Comparison of ENCODE assay signal across 24 mouse cellular contexts in the genomic region with DNA sequence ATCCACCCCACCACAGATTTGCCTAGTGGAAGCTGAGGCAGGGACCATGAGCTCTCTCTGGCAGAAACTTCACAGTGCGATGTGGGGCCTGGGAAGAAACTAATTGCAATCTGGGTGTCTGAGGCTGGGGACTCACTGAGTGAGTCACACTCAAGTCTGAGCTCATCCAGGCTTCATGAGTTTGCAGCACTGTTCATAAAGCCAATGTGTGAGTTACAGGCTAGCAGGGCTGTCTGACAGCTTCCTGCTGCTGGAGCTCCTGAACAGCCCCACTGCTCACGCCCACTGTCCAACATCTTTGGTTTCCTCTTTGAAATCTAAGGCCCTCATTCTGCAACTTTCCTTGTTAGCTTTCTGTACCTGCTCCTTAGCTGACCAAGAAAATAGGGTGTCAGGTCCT.
DNase-seq lines count a peak whose midpoint lies in the region; ATAC-seq and TF ChIP-seq lines count a peak whose summit lies in the region.
"Had no signal": no experiment of that assay in that cellular context is flagged by ENCODE, and none has a peak within 500 bp of the region (broad histone marks: within the 10 kb centered on the region; RNA-seq: fewer than 3 reads in every experiment).

No protein-coding gene starts in this region.

- H3K4me2 ChIP-seq in lung, embryonic 14.5 days = no peak overlapping the region
- H3K4me2 ChIP-seq: embryonic facial prominence, embryonic 15.5 days; heart, embryonic 12.5 days; hindbrain, embryonic 14.5 days had no signal

- ATAC-seq in lung, embryonic 14.5 days (ENCODE audit: insufficient read depth) = peak; percentile 62
- ATAC-seq: CD4-positive, CD25-positive, alpha-beta regulatory T cell, adult 4 months; forebrain, embryonic 14.5 days had no signal

- no peaks in the 10 kb centered on the region for H3K9me3 ChIP-seq in lung, embryonic 14.5 days (ENCODE audit: low read depth, low read length)
- H3K9me3 ChIP-seq: embryonic facial prominence, embryonic 15.5 days; forebrain, embryonic 10.5 days; heart, embryonic 12.5 days; hindbrain, embryonic 10.5 days had no signal

- 65% methylated on average over 2 of the region's 2 CpGs for WGBS in lung, embryonic 14.5 days

- H3K9ac ChIP-seq in lung, embryonic 14.5 days = no peak overlapping the region
- H3K9ac ChIP-seq: embryonic facial prominence, embryonic 15.5 days; heart, embryonic 12.5 days; hindbrain, embryonic 14.5 days had no signal

- no peak overlapping the region for H3K27ac ChIP-seq in lung, embryonic 14.5 days (ENCODE audit: low read depth)
- H3K27ac ChIP-seq: embryonic facial prominence, embryonic 15.5 days; forebrain, embryonic 10.5 days; heart, adult 2 months; hindbrain, embryonic 10.5 days; hindbrain, embryonic 14.5 days had no signal

- no peaks in the 10 kb centered on the region for H3K36me3 ChIP-seq in lung, embryonic 14.5 days (ENCODE audit: insufficient read depth)
- H3K36me3 ChIP-seq: embryonic facial prominence, embryonic 15.5 days; forebrain, embryonic 10.5 days; G1E; heart, embryonic 12.5 days; hindbrain, embryonic 10.5 days had no signal

- no peaks in the 10 kb centered on the region for H3K4me1 ChIP-seq in lung, embryonic 14.5 days (ENCODE audit: insufficient read depth)
- H3K4me1 ChIP-seq: embryonic facial prominence, embryonic 15.5 days; forebrain, embryonic 10.5 days; hindbrain, embryonic 10.5 days had no signal

- TF ChIP-seq CTCF in lung, embryonic 14.5 days (IDR thresholded peaks at IDR 0.05; ENCODE audit: low read depth) = no peak

- DNase-seq in lung, embryonic 14.5 days = peak; percentile 60
- no peak for DNase-seq in lung, adult 18-20 months
- peak; percentile 33 for DNase-seq in lung, postnatal 10 days
- no peak for DNase-seq in lung, postnatal 36 days
- DNase-seq in brain, adult 2 months (ENCODE audit: low read depth, low spot score) = peak; percentile 68
- peak; percentile 15 for DNase-seq in telencephalon, adult 2 months (ENCODE audit: low read depth, low spot score)
- no peak for DNase-seq in layer of hippocampus, adult 11-12 months (ENCODE audit: low spot score)
- DNase-seq: adrenal gland, adult 8-10 months; adrenal gland, postnatal 36 days; B cell, adult 2 months; cerebellum, adult 11 months; cerebellum, adult 8-10 months; embryo, embryonic 11 days; gastrocnemius, postnatal 10 days; heart, adult 2 months had no signal

- no peak overlapping the region for H3K4me3 ChIP-seq in lung, embryonic 14.5 days (ENCODE audit: low read depth, low read length)
- H3K4me3 ChIP-seq: embryonic facial prominence, embryonic 15.5 days; erythroblast, embryonic 14.5 days; forebrain, embryonic 10.5 days; heart, adult 2 months; heart, embryonic 12.5 days; hindbrain, embryonic 10.5 days had no signal

- no peaks in the 10 kb centered on the region for H3K27me3 ChIP-seq in lung, embryonic 14.5 days (ENCODE audit: insufficient read depth, low read length)
- H3K27me3 ChIP-seq: embryonic facial prominence, embryonic 15.5 days; heart, embryonic 12.5 days had no signal

Comparison
In these comparisons a context has a peak if more than half of its experiments do, and no peak if none do; other contexts are left out.
1. DNase-seq: peak in lung, embryonic 14.5 days (single experiment), lung, postnatal 10 days (single experiment), brain, adult 2 months (single experiment) and telencephalon, adult 2 months (single experiment); none in lung, adult 18-20 months (0 of 2), lung, postnatal 36 days (single experiment) and layer of hippocampus, adult 11-12 months (single experiment).